Mouse (Mus musculus): ENCODE results near the gene 1110051M20Rik. TPM values are rescaled to one million over a fixed set of nuclear protein-coding genes. Genes with fewer than 3 reads are reported as not detected.

1110051M20Rik gene
- polyA plus RNA-seq, 1 experiment from 2014 or later = 178 TPM

- Histone ChIP-seq H3K4me1 (ENCODE audit: control insufficient read depth, insufficient read depth, low read length) (no peaks in the 10 kb centered on the region; the same call in none of the 2 replicates), H3K27ac (ENCODE audit: low read length) (0 out of 2 replicates have a peak overlapping the region, but pooled peaks have one; percentile 34), H3K9ac (ENCODE audit: low read depth, low read length) (no peak overlapping the region; the same call in 1 of the 2 replicates), H3K4me3 (ENCODE audit: low read depth, low read length) (no peak overlapping the region), H3K9me3 (replicated peaks; ENCODE audit: control insufficient read depth, low read length, poor library complexity, severe bottlenecking) (no peaks in the 10 kb centered on the region), H3K36me3 (ENCODE audit: control insufficient read depth, insufficient read depth, low read length) (no peaks in the 10 kb centered on the region), H3K4me2 (ENCODE audit: low read length) (no peak overlapping the region), H3K27me3 (ENCODE audit: control insufficient read depth, insufficient read depth, low read depth, low read length) (no peaks in the 10 kb centered on the region)
- no peak for ATAC-seq
- WGBS = 83% methylated on average over 3 of the region's 3 CpGs
Observed at GRCm38 (mm10) chr2:91283972-91284371, 160.5 kb downstream of the 1110051M20Rik start.

- Histone ChIP-seq H3K9ac (ENCODE audit: low read depth, low read length) (0 out of 2 replicates have a peak overlapping the region, but pooled peaks have one; percentile 8), H3K4me2 (ENCODE audit: low read length) (no peak overlapping the region), H3K9me3 (replicated peaks; ENCODE audit: control insufficient read depth, low read length, poor library complexity, severe bottlenecking) (no peaks in the 10 kb centered on the region), H3K27me3 (ENCODE audit: control insufficient read depth, insufficient read depth, low read depth, low read length) (no peaks in the 10 kb centered on the region), H3K4me1 (ENCODE audit: control insufficient read depth, insufficient read depth, low read length) (no peaks in the 10 kb centered on the region; the same call in none of the 2 replicates), H3K36me3 (ENCODE audit: control insufficient read depth, insufficient read depth, low read length) (no peaks in the 10 kb centered on the region), H3K27ac (ENCODE audit: low read length) (no peak overlapping the region), H3K4me3 (ENCODE audit: low read depth, low read length) (no peak overlapping the region)
- 42% methylated on average over 5 of the region's 5 CpGs for WGBS
- ATAC-seq = no peak
Observed at GRCm38 (mm10) chr2:91281366-91281765, 163.1 kb downstream of the 1110051M20Rik start.

GRCm38 (mm10) chr2:91279372-91279755, 165.1 kb downstream of the 1110051M20Rik start:
- no peak overlapping the region for H3K27ac ChIP-seq (ENCODE audit: low read length)
- H3K4me2 ChIP-seq (ENCODE audit: low read length) = no peak overlapping the region
- no peaks in the 10 kb centered on the region for H3K27me3 ChIP-seq (ENCODE audit: control insufficient read depth, insufficient read depth, low read depth, low read length)
- H3K9me3 ChIP-seq (replicated peaks; ENCODE audit: control insufficient read depth, low read length, poor library complexity, severe bottlenecking) = no peaks in the 10 kb centered on the region
- no peak overlapping the region for H3K4me3 ChIP-seq (ENCODE audit: low read depth, low read length)
- no peaks in the 10 kb centered on the region for H3K4me1 ChIP-seq (ENCODE audit: control insufficient read depth, insufficient read depth, low read length)
- no peak for ATAC-seq
- H3K9ac ChIP-seq (ENCODE audit: low read depth, low read length) = no peak overlapping the region
- WGBS = 85% methylated on average over 2 of the region's 2 CpGs
- peaks cover 12% of the 10 kb centered on the region for H3K36me3 ChIP-seq (ENCODE audit: control insufficient read depth, insufficient read depth, low read length)

GRCm38 (mm10) chr2:91278749-91279371, 165.6 kb downstream of the 1110051M20Rik start:
- H3K27ac ChIP-seq (ENCODE audit: low read length) = no peak overlapping the region
- no peaks in the 10 kb centered on the region for H3K4me1 ChIP-seq (ENCODE audit: control insufficient read depth, insufficient read depth, low read length)
- H3K36me3 ChIP-seq (ENCODE audit: control insufficient read depth, insufficient read depth, low read length) = peaks cover 17% of the 10 kb centered on the region
- H3K9ac ChIP-seq (ENCODE audit: low read depth, low read length) = no peak overlapping the region
- 41% methylated on average over 10 of the region's 10 CpGs for WGBS
- no peaks in the 10 kb centered on the region for H3K27me3 ChIP-seq (ENCODE audit: control insufficient read depth, insufficient read depth, low read depth, low read length)
- no peak overlapping the region for H3K4me2 ChIP-seq (ENCODE audit: low read length)
- peak; percentile 78 for ATAC-seq
- H3K4me3 ChIP-seq (ENCODE audit: low read depth, low read length) = no peak overlapping the region
- H3K9me3 ChIP-seq (replicated peaks; ENCODE audit: control insufficient read depth, low read length, poor library complexity, severe bottlenecking) = no peaks in the 10 kb centered on the region

GRCm38 (mm10) chr2:91269687-91270133, 174.8 kb downstream of the 1110051M20Rik start:
- H3K4me1 ChIP-seq (ENCODE audit: control insufficient read depth, insufficient read depth, low read length) = peaks cover 10% of the 10 kb centered on the region
- WGBS = 95% methylated on average over 8 of the region's 8 CpGs
- no peak overlapping the region for H3K9ac ChIP-seq (ENCODE audit: low read depth, low read length)
- no peak overlapping the region for H3K4me3 ChIP-seq (ENCODE audit: low read depth, low read length)
- H3K27ac ChIP-seq (ENCODE audit: low read length) = no peak overlapping the region
- no peak for ATAC-seq
- peaks cover 36% of the 10 kb centered on the region for H3K36me3 ChIP-seq (ENCODE audit: control insufficient read depth, insufficient read depth, low read length)
- no peaks in the 10 kb centered on the region for H3K9me3 ChIP-seq (replicated peaks; ENCODE audit: control insufficient read depth, low read length, poor library complexity, severe bottlenecking)
- H3K4me2 ChIP-seq (ENCODE audit: low read length) = no peak overlapping the region
- no peaks in the 10 kb centered on the region for H3K27me3 ChIP-seq (ENCODE audit: control insufficient read depth, insufficient read depth, low read depth, low read length)

GRCm38 (mm10) chr2:91268706-91269105, 175.8 kb downstream of the 1110051M20Rik start:
- Histone ChIP-seq H3K4me3 (ENCODE audit: low read depth, low read length) (no peak overlapping the region), H3K9ac (ENCODE audit: low read depth, low read length) (no peak overlapping the region), H3K27me3 (ENCODE audit: control insufficient read depth, insufficient read depth, low read depth, low read length) (no peaks in the 10 kb centered on the region), H3K4me2 (ENCODE audit: low read length) (no peak overlapping the region), H3K9me3 (replicated peaks; ENCODE audit: control insufficient read depth, low read length, poor library complexity, severe bottlenecking) (no peaks in the 10 kb centered on the region), H3K27ac (ENCODE audit: low read length) (no peak overlapping the region), H3K4me1 (ENCODE audit: control insufficient read depth, insufficient read depth, low read length) (peaks cover 16% of the 10 kb centered on the region), H3K36me3 (ENCODE audit: control insufficient read depth, insufficient read depth, low read length) (peaks cover 27% of the 10 kb centered on the region)
- no peak for ATAC-seq
- 95% methylated on average over 2 of the region's 2 CpGs for WGBS

GRCm38 (mm10) chr2:91268042-91268441, 176.5 kb downstream of the 1110051M20Rik start:
- no peaks in the 10 kb centered on the region for H3K27me3 ChIP-seq (ENCODE audit: control insufficient read depth, insufficient read depth, low read depth, low read length)
- peaks cover 26% of the 10 kb centered on the region for H3K36me3 ChIP-seq (ENCODE audit: control insufficient read depth, insufficient read depth, low read length)
- 94% methylated on average over 3 of the region's 3 CpGs for WGBS

GRCm38 (mm10) chr2:91264711-91265681, 179.5 kb downstream of the 1110051M20Rik start, which contains the start of gene Arfgap2:
Gene Arfgap2 (plus strand): TSS chr2:91264974.
- peak; percentile 99 for ATAC-seq
- Histone ChIP-seq H3K27me3 (ENCODE audit: control insufficient read depth, insufficient read depth, low read depth, low read length) (no peaks in the 10 kb centered on the region), H3K27ac (ENCODE audit: low read length) (peak within 1 kb of the TSS; percentile 93), H3K9ac (ENCODE audit: low read depth, low read length) (peak within 1 kb of the TSS; percentile 93), H3K4me1 (ENCODE audit: control insufficient read depth, insufficient read depth, low read length) (peaks cover 16% of the 10 kb centered on the region), H3K4me3 (ENCODE audit: low read depth, low read length) (peak within 1 kb of the TSS; percentile 69), H3K4me2 (ENCODE audit: low read length) (peak within 1 kb of the TSS; percentile 88), H3K36me3 (ENCODE audit: control insufficient read depth, insufficient read depth, low read length) (peaks cover 20% of the 10 kb centered on the region), H3K9me3 (replicated peaks; ENCODE audit: control insufficient read depth, low read length, poor library complexity, severe bottlenecking) (no peaks in the 10 kb centered on the region)
- WGBS = 1% methylated on average over 72 of the region's 72 CpGs

More at GRCm38 (mm10) chr2:91268042-91268441, 176.5 kb downstream of the 1110051M20Rik start:
- no peak for ATAC-seq
- Histone ChIP-seq H3K4me2 (ENCODE audit: low read length) (no peak overlapping the region), H3K4me3 (ENCODE audit: low read depth, low read length) (no peak overlapping the region), H3K9me3 (replicated peaks; ENCODE audit: control insufficient read depth, low read length, poor library complexity, severe bottlenecking) (no peaks in the 10 kb centered on the region), H3K4me1 (ENCODE audit: control insufficient read depth, insufficient read depth, low read length) (peaks cover 16% of the 10 kb centered on the region), H3K9ac (ENCODE audit: low read depth, low read length) (no peak overlapping the region), H3K27ac (ENCODE audit: low read length) (no peak overlapping the region)

All from midbrain, embryonic 16.5 days (tissue).